Mouse (Mus musculus) left cerebral cortex, adult 2 months (tissue): ENCODE measurements around the gene Dyrk2. TPM values are rescaled to one million over a fixed set of nuclear protein-coding genes. Genes with fewer than 3 reads are reported as not detected.

Source experiments
- DNase-seq, 2 experiments: peaks; one replicate each; pipeline ENCODE4 v3.0.0; 2021 to 2022; ENCODE audit warnings: low spot score in 2 of 2, mixed read lengths in 1 of 2; ENCODE audit errors: extremely low spot score in 1 of 2
- H3K27ac ChIP-seq: fragments of 200-600 bp; 2 replicates; pipeline ENCODE4 v1.8.1; 2022
- H3K4me3 ChIP-seq: fragments of 200-600 bp; 2 replicates; pipeline ENCODE4 v1.8.1; 2022
- CTCF ChIP-seq: fragments of 200-600 bp; IDR thresholded peaks from 2 replicates; pipeline ENCODE4 v1.8.1; 2022; ENCODE audit warnings: antibody characterized with exemption, mild to moderate bottlenecking, moderate library complexity
- intact Hi-C: fragments of 180-260 bp; cut with DNase I; formaldehyde crosslinking; loops from one replicate; pipeline ENCODE4 v1.15.1; 2025
- total RNA-seq, 2 experiments: library from RNA; stranded (reverse); gene quantifications; 2 replicates each; pipeline ENCODE4 v1.2.3; 2021

Dyrk2 gene
- total RNA-seq, 2 experiments from 2014 or later, result 49.9 to 53.9 TPM

GRCm38 (mm10) chr10:118867896-118868600, 2.0 kb downstream of the Dyrk2 start:
- peak; percentile 29 to 47 for DNase-seq
- intact Hi-C loops, result loop anchor here (5.0 to 10.0 kb wide), 5 partner anchors 76 to 357 kb away; no protein-coding TSS in a partner anchor
- TF ChIP-seq CTCF, result no peak
- H3K27ac ChIP-seq, result peak overlapping the region; percentile 94
- H3K4me3 ChIP-seq, result peak overlapping the region; percentile 91

- H3K4me3 ChIP-seq, result peak overlapping the region; percentile 91
- no peak for TF ChIP-seq CTCF
- peak in 1 of 2 experiments; percentile 24 for DNase-seq
- peak overlapping the region; percentile 94 for H3K27ac ChIP-seq
- intact Hi-C loops, result loop anchor here (5.0 to 10.0 kb wide), 5 partner anchors 75 to 357 kb away; no protein-coding TSS in a partner anchor
These were observed 2.6 kb downstream of the Dyrk2 start for GRCm38 (mm10) chr10:118867304-118867895.

GRCm38 (mm10) chr10:118864976-118865375, 5.0 kb downstream of the Dyrk2 start:
- H3K4me3 ChIP-seq, result no peak overlapping the region
- no peak overlapping the region for H3K27ac ChIP-seq
- intact Hi-C loops, result loop anchor here (5.0 to 10.0 kb wide), 5 partner anchors 73 to 360 kb away; no protein-coding TSS in a partner anchor
- no peak for TF ChIP-seq CTCF
- no peak for DNase-seq

GRCm38 (mm10) chr10:118863611-118864010, 6.4 kb downstream of the Dyrk2 start:
- TF ChIP-seq CTCF, result no peak
- intact Hi-C loops, result loop anchor here (10.0 kb wide), 1 partner anchor 361 kb away; no protein-coding TSS in a partner anchor

GRCm38 (mm10) chr10:118862233-118862632, 7.8 kb downstream of the Dyrk2 start:
- Histone ChIP-seq H3K4me3 (no peak overlapping the region), H3K27ac (no peak overlapping the region)
- no peak for DNase-seq
- no peak for TF ChIP-seq CTCF
- intact Hi-C loops, result loop anchor here (10.0 kb wide), 1 partner anchor 363 kb away; no protein-coding TSS in a partner anchor

More at GRCm38 (mm10) chr10:118863611-118864010, 6.4 kb downstream of the Dyrk2 start:
- no peak overlapping the region for H3K4me3 ChIP-seq
- H3K27ac ChIP-seq, result no peak overlapping the region
- DNase-seq, result no peak

- DNase-seq, result no peak
- Histone ChIP-seq H3K27ac (no peak overlapping the region), H3K4me3 (no peak overlapping the region)
- no peak for TF ChIP-seq CTCF
- intact Hi-C loops, result loop anchor here (10.0 kb wide), 1 partner anchor 363 kb away; no protein-coding TSS in a partner anchor
These were observed 8.6 kb downstream of the Dyrk2 start for GRCm38 (mm10) chr10:118861234-118862025.

GRCm38 (mm10) chr10:118859655-118860054, 10.4 kb downstream of the Dyrk2 start:
- H3K27ac ChIP-seq, result no peak overlapping the region
- intact Hi-C loops, result loop anchor here (10.0 kb wide), 1 partner anchor 365 kb away; no protein-coding TSS in a partner anchor
- no peak for DNase-seq
- no peak overlapping the region for H3K4me3 ChIP-seq
- no peak for TF ChIP-seq CTCF

- Histone ChIP-seq H3K27ac (no peak overlapping the region), H3K4me3 (no peak overlapping the region)
- no peak for DNase-seq
- intact Hi-C loops, result no loop called here
- TF ChIP-seq CTCF, result no peak
These were observed 15.4 kb downstream of the Dyrk2 start for GRCm38 (mm10) chr10:118854641-118855040.

GRCm38 (mm10) chr10:118852554-118852953, 17.5 kb downstream of the Dyrk2 start:
- intact Hi-C loops, result no loop called here
- no peak for TF ChIP-seq CTCF
- H3K27ac ChIP-seq, result no peak overlapping the region
- no peak for DNase-seq
- H3K4me3 ChIP-seq, result no peak overlapping the region

GRCm38 (mm10) chr10:118848501-118848900, 21.5 kb downstream of the Dyrk2 start:
- intact Hi-C loops, result no loop called here
- no peak for TF ChIP-seq CTCF
- no peak for DNase-seq
- Histone ChIP-seq H3K4me3 (no peak overlapping the region), H3K27ac (no peak overlapping the region)

- Histone ChIP-seq H3K27ac (no peak overlapping the region), H3K4me3 (no peak overlapping the region)
- DNase-seq, result no peak
- TF ChIP-seq CTCF, result no peak
- intact Hi-C loops, result no loop called here
These were observed 22.9 kb downstream of the Dyrk2 start for GRCm38 (mm10) chr10:118846991-118847545.

GRCm38 (mm10) chr10:118840598-118840997, 29.4 kb downstream of the Dyrk2 start:
- intact Hi-C loops, result no loop called here
- no peak overlapping the region for H3K4me3 ChIP-seq
- no peak for DNase-seq
- H3K27ac ChIP-seq, result no peak overlapping the region
- TF ChIP-seq CTCF, result no peak
